Mouse (Mus musculus): ENCODE results near the gene Prkcz.
A peak's percentile ranks its signal among the peaks of the same experiment; 100 is the strongest.

Prkcz gene

GRCm38 (mm10) chr4:155315031-155315430 is 46.1 kb downstream of the Prkcz start:
- DNase-seq (ENCODE audit: low spot score) = no peak

GRCm38 (mm10) chr4:155308679-155309078 is 52.5 kb downstream of the Prkcz start:
- no peak for DNase-seq (ENCODE audit: low spot score)

GRCm38 (mm10) chr4:155308068-155308467 is 53.1 kb downstream of the Prkcz start:
- peak; percentile 73 for DNase-seq (ENCODE audit: low spot score)

DNA sequence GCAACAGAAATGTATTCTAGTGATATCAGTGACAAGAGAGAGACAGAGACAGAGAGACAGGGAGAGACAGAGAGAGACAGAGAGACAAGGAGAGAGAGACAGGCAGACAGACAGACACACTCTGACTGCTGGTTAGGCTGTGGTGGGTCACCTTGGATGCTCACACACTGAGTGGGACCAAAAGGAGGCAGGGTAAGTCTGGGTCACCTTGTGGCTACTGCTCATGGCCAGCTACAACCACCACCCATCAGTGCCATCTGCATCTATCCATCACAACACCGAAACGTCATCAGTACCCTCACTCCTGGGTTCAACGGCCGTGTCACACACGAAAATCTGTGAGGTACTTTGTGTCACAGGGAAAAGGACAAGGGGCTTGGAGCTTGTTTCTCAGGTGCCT is 53.6 kb downstream of the Prkcz start:
- no peak for DNase-seq (ENCODE audit: low spot score)

GRCm38 (mm10) chr4:155306356-155307242 is 54.6 kb downstream of the Prkcz start:
- no peak for DNase-seq (ENCODE audit: low spot score)

DNA sequence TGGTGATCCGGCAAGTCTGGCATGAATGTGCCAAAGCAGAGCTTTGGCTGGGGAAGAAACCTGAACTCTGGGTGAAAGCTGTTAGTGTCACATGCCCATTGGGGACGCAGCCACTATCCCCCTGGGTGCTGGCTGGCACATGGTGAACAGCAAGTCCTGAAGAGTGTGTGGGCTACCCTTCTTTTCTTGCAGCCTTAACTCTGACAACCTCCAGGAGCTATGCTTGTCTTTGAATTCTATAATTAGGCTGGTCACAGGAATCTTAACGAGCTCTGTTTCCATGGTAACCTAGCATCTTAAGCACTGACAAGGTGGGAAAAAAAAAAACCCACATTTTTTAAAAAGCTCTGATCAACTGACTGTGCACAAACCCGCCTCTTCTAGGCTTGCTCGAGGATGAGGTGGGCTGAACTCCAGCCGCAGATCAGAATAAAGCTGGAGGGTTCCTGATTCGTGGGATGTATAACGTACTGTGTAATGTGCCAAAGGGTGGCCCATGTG is 55.6 kb downstream of the Prkcz start:
- peak; percentile 87 for DNase-seq (ENCODE audit: low spot score)

DNA sequence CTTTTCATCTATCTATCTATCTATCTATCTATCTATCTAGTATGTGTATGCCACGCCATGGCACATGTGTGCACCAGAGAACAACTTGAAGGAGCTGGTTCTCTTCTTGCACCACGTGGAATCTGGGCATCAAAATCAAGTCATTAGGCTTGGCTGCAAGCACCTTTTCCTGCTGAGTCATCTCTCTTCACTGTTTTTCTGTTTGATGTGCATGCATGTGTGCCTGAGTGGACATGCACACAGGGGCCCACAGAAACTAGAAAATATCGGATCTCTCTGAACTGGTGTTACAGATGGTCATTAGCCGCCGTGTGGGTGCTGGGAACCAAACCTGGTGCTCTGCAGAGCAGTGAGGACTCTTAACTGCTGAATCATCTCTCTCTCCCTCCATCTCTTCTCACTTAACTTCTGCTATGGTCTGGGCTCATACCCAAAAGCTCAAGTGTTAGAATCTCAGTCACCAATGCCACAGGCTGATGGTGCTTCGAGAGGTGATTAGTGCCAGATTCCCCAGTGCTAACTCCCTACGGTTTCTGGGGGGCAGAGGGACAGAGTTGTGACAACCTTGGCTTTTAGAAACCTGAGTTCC is 56.6 kb downstream of the Prkcz start:
- DNase-seq (ENCODE audit: low spot score) = no peak

DNA sequence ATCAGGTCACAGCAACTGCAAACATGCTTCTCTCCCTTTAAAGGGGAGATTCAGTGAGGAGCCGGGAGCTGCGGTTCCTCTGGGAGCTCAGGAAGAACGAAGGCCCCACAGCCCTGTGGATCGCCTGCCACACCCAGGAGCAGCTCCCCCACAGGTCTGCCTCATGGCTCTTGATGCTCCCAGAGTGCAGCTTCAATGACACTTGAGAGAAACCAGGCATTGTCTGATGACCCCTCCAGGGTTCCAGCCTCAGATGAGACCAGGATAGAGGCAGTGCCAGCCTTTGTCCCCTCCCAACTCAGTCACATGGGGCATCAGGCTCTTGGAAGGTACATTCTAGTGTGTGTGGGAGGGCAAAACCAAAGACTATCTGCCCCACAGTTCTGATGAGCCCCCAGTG is 59.2 kb downstream of the Prkcz start:
- DNase-seq (ENCODE audit: low spot score) = no peak

GRCm38 (mm10) chr4:155301098-155301447 is 60.1 kb downstream of the Prkcz start:
- no peak for DNase-seq (ENCODE audit: low spot score)

GRCm38 (mm10) chr4:155300421-155301097 is 60.6 kb downstream of the Prkcz start:
- no peak for DNase-seq (ENCODE audit: low spot score)

DNA sequence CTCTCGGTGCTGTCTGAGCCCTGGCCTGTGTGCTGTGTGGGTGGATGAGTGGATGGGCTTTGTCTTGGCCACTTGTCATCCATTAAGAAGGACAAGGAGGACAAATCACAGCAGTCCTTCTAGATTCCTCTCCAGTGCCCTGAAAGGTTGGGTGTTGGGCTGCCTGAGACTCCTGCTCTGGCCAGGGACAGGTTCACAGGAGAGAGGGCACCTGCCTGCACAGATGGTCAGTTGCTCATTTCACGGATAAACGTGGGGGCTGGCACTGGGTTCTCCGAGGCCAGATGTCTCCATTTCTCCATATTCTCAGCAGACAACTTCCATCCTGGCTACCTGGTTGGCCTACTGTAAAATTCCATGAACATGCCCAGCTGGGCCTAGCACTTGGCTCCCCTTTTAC is 62.3 kb downstream of the Prkcz start:
- no peak for DNase-seq (ENCODE audit: low spot score)

GRCm38 (mm10) chr4:155297057-155297456 is 64.1 kb downstream of the Prkcz start:
- DNase-seq (ENCODE audit: low spot score) = no peak

DNA sequence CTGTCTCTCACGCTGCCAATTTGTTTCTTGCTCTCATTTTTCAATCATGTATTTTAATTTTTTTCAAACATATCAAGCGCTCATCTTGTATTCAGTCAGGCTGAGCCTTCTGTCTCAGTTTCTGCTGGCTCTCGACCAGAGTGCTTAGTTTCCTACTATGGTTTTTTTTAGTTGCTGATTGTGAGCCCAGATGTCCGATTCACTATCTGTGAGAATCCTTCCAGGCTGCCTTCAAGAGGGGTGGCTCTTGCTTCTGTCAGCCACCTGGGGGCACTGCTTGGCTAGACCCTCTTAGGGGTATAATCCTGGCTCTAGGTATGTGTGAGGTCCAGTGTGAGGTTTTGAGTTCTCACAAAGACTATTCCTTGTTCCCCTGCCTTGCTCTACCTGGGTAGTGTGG is 65.2 kb downstream of the Prkcz start:
- DNase-seq (ENCODE audit: low spot score) = peak; percentile 72

GRCm38 (mm10) chr4:155295026-155295590 is 66.1 kb downstream of the Prkcz start:
- DNase-seq (ENCODE audit: low spot score) = no peak

DNA sequence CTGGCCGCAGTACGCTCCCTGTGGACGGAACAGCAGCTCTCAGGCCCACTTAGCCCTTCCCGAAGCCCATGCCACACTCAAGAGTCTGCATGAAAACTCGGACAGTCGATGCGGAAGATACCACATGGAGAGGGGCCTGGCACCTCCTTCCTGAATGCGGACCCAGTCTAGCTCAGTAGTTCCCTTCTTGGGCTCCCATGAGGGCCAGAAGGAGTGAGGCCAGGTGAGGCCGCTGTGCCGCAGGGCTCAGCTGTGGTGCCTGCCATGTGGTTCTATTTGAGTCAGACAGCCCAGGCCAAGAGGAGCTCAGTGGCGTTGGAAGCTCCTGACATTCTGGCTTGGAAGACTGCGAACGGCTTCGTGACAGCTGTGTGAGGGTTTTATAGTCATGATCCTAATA is 66.8 kb downstream of the Prkcz start:
- DNase-seq (ENCODE audit: low spot score) = no peak

- DNase-seq (ENCODE audit: low spot score) = no peak
Observed at GRCm38 (mm10) chr4:155292863-155293262, 68.3 kb downstream of the Prkcz start.

- no peak for DNase-seq (ENCODE audit: low spot score)
Observed at GRCm38 (mm10) chr4:155290045-155290444, 71.1 kb downstream of the Prkcz start.

GRCm38 (mm10) chr4:155288586-155288985 is 72.6 kb downstream of the Prkcz start:
- no peak for DNase-seq (ENCODE audit: low spot score)

- DNase-seq (ENCODE audit: low spot score) = no peak
Observed at GRCm38 (mm10) chr4:155287713-155288112, 73.4 kb downstream of the Prkcz start.

- DNase-seq (ENCODE audit: low spot score) = no peak
Observed at GRCm38 (mm10) chr4:155286090-155286489, 75.1 kb downstream of the Prkcz start.

DNA sequence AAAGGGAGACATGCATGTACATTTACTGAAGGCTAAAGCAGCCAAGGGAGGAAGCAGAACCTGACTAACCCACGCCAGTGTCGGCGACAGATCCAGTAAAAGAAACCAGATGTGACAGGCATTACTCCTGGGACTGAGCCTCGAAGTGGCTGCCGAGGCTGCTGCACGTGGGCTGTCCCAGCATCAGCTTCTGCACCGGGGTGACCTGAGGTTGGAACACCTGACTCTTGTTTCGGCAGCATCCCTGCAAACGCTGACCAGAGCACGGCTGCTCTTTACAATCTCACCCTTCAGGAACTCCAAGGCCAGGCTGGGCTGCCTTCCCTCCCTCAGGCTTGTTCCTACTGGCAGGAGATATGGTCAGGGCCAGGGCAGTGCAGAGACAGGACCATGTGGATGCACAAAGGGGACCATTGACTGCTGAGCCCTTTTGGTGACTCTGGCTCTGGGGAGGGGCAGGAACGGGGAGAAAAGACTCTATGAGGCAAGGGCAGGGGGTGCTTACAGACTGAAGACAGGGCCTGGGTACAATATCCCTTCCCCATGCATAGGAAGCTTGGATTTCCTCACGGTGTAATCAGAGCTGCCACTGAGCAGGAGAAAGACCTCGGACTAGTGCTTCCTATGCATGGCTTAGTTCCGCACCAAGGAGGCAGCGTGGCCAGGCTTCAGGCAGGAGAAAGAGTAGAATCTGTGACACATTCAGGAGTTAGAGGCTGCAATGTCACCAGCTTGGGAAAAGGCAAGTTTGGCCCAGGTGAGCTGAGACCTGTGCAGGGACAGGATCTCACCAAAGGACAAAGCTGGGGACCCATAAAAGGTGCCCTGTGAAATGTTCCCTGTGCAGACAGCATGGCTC is 76.4 kb downstream of the Prkcz start:
- DNase-seq (ENCODE audit: low spot score) = no peak

GRCm38 (mm10) chr4:155283585-155283984 is 77.6 kb downstream of the Prkcz start:
- no peak for DNase-seq (ENCODE audit: low spot score)

Data from left cerebral cortex, adult 11 months (tissue).